Mouse (Mus musculus): ENCODE measurements around the gene Cxcr1. TPM values are rescaled to one million over a fixed set of nuclear protein-coding genes. Genes with fewer than 3 reads are reported as not detected.

Gene Cxcr1
- polyA plus RNA-seq, 1 experiment from 2014 or later, result not detected

DNA sequence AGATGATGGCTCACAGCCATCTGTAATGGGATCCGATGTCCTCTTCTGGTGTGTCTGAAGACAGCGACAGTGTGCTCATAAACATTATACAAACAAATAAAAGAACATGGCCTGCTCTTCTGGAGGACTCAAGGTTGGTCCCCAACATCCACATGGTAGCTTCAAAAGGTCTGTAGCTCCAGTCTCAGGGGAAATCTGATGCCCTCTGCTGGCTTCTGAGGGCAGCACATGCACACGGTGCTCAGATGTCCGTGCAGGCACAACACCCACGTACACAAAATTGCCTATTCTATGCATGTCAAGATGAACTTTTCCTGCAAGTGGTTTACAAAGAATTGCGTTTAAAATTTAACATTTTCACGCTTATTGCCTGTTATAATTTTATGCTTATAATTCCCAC is 1.5 kb upstream of the Cxcr1 start:
- H3K27ac ChIP-seq (ENCODE audit: poor library complexity, severe bottlenecking), result no peak overlapping the region
- no peak overlapping the region for H3K4me3 ChIP-seq
- H3K9ac ChIP-seq, result no peak overlapping the region
- no peaks in the 10 kb centered on the region for H3K9me3 ChIP-seq (replicated peaks)
- ATAC-seq (ENCODE audit: insufficient number of reproducible peaks, low FRiP score), result no peak
- H3K36me3 ChIP-seq, result no peaks in the 10 kb centered on the region
- H3K4me1 ChIP-seq (replicated peaks), result 0 out of 2 replicates have a peak, but pooled peaks cover 7% of the 10 kb centered on the region
- 45% methylated on average over 7 of the region's 7 CpGs for WGBS
- H3K27me3 ChIP-seq (replicated peaks), result no peaks in the 10 kb centered on the region
- no peak overlapping the region for H3K4me2 ChIP-seq

DNA sequence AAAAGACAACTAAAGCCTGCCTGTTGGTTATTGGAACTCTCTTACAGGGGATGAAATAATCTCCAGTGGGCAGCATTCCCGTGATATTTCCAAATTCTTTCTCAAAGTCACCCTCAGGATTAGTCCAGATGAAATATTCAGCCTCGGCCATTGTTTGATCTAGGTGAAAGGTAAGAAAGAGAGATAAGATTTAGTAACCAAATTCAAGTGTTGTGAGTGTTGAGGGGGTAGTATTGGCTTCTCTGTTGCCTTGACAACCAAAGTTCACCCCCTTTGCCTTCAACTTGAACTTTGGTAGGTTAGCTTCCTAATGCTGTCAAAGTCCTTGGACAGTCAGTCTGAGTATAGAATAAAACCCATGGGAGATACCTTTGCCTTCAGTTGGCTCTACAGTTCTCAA is 1.7 kb downstream of the Cxcr1 start:
- no peak overlapping the region for H3K27ac ChIP-seq (ENCODE audit: poor library complexity, severe bottlenecking)
- H3K36me3 ChIP-seq, result no peaks in the 10 kb centered on the region
- no peak overlapping the region for H3K4me2 ChIP-seq
- no peak overlapping the region for H3K9ac ChIP-seq
- H3K27me3 ChIP-seq (replicated peaks), result no peaks in the 10 kb centered on the region
- 73% methylated on average over 2 of the region's 2 CpGs for WGBS
- H3K4me1 ChIP-seq (replicated peaks), result no peaks in the 10 kb centered on the region
- no peaks in the 10 kb centered on the region for H3K9me3 ChIP-seq (replicated peaks)
- ATAC-seq (ENCODE audit: insufficient number of reproducible peaks, low FRiP score), result no peak
- no peak overlapping the region for H3K4me3 ChIP-seq

- no peak overlapping the region for H3K27ac ChIP-seq (ENCODE audit: poor library complexity, severe bottlenecking)
- H3K4me3 ChIP-seq, result no peak overlapping the region
- no peak overlapping the region for H3K9ac ChIP-seq
- 89% methylated on average over 7 of the region's 7 CpGs for WGBS
- no peaks in the 10 kb centered on the region for H3K27me3 ChIP-seq (replicated peaks)
- no peaks in the 10 kb centered on the region for H3K4me1 ChIP-seq (replicated peaks)
- H3K36me3 ChIP-seq, result no peaks in the 10 kb centered on the region
- H3K9me3 ChIP-seq (replicated peaks), result no peaks in the 10 kb centered on the region
- no peak overlapping the region for H3K4me2 ChIP-seq
- ATAC-seq (ENCODE audit: insufficient number of reproducible peaks, low FRiP score), result no peak
These were observed 4.0 kb downstream of the Cxcr1 start for GRCm38 (mm10) chr1:74190471-74190870.

- H3K4me3 ChIP-seq, result no peak overlapping the region
- H3K27me3 ChIP-seq (replicated peaks), result no peaks in the 10 kb centered on the region
- H3K9ac ChIP-seq, result no peak overlapping the region
- ATAC-seq (ENCODE audit: insufficient number of reproducible peaks, low FRiP score), result no peak
- 57% methylated on average over 2 of the region's 2 CpGs for WGBS
- H3K4me1 ChIP-seq (replicated peaks), result peaks cover 20% of the 10 kb centered on the region
- no peak overlapping the region for H3K27ac ChIP-seq (ENCODE audit: poor library complexity, severe bottlenecking)
- H3K4me2 ChIP-seq, result no peak overlapping the region
- no peaks in the 10 kb centered on the region for H3K9me3 ChIP-seq (replicated peaks)
- no peaks in the 10 kb centered on the region for H3K36me3 ChIP-seq
These were observed 11.4 kb downstream of the Cxcr1 start for GRCm38 (mm10) chr1:74183006-74183405.

DNA sequence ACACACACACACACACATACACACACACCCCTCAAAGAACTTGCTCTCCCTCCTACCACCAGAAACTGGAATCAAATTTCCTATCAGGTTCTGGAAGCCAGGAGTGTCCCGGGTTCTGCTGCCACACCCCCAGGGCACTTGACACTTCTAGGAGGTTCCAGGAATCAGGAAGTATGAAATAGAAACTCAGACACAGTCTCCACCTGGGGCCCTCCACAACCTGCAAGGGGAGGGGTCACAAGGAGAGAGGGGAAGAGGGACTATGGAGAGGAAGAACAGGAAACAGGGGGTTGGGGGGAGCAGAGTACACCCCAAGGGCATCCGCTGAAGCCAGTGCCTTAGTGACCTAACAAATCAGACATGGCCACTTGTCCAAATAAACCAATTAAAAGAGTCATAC is 13.0 kb downstream of the Cxcr1 start:
- WGBS, result 56% methylated on average over 2 of the region's 2 CpGs
- no peak overlapping the region for H3K4me3 ChIP-seq
- H3K36me3 ChIP-seq, result no peaks in the 10 kb centered on the region
- H3K4me1 ChIP-seq (replicated peaks), result peaks cover 24% of the 10 kb centered on the region
- H3K9ac ChIP-seq, result no peak overlapping the region
- H3K4me2 ChIP-seq, result no peak overlapping the region
- H3K9me3 ChIP-seq (replicated peaks), result no peaks in the 10 kb centered on the region
- no peak for ATAC-seq (ENCODE audit: insufficient number of reproducible peaks, low FRiP score)
- H3K27ac ChIP-seq (ENCODE audit: poor library complexity, severe bottlenecking), result no peak overlapping the region
- H3K27me3 ChIP-seq (replicated peaks), result no peaks in the 10 kb centered on the region

GRCm38 (mm10) chr1:74179624-74180408 is 14.6 kb downstream of the Cxcr1 start:
- H3K4me2 ChIP-seq, result no peak overlapping the region
- ATAC-seq (ENCODE audit: insufficient number of reproducible peaks, low FRiP score), result peak; percentile 79

GRCm38 (mm10) chr1:74178618-74179017 is 15.8 kb downstream of the Cxcr1 start:
- WGBS, result 62% methylated on average over 3 of the region's 3 CpGs
- H3K4me2 ChIP-seq, result no peak overlapping the region
- no peak overlapping the region for H3K27ac ChIP-seq (ENCODE audit: poor library complexity, severe bottlenecking)
- no peak overlapping the region for H3K9ac ChIP-seq
- H3K27me3 ChIP-seq (replicated peaks), result no peaks in the 10 kb centered on the region
- H3K4me1 ChIP-seq (replicated peaks), result peaks cover 24% of the 10 kb centered on the region
- no peaks in the 10 kb centered on the region for H3K36me3 ChIP-seq
- no peaks in the 10 kb centered on the region for H3K9me3 ChIP-seq (replicated peaks)
- ATAC-seq (ENCODE audit: insufficient number of reproducible peaks, low FRiP score), result no peak
- no peak overlapping the region for H3K4me3 ChIP-seq

More at GRCm38 (mm10) chr1:74179624-74180408, 14.6 kb downstream of the Cxcr1 start:
- 29% methylated on average over 9 of the region's 9 CpGs for WGBS
- Histone ChIP-seq H3K9ac (no peak overlapping the region), H3K27ac (ENCODE audit: poor library complexity, severe bottlenecking) (peak overlapping the region; percentile 46), H3K9me3 (replicated peaks) (no peaks in the 10 kb centered on the region), H3K27me3 (replicated peaks) (no peaks in the 10 kb centered on the region), H3K4me1 (replicated peaks) (peaks cover 24% of the 10 kb centered on the region), H3K36me3 (no peaks in the 10 kb centered on the region), H3K4me3 (no peak overlapping the region)

GRCm38 (mm10) chr1:74175731-74176130 is 18.7 kb downstream of the Cxcr1 start:
- Histone ChIP-seq H3K4me1 (replicated peaks) (peaks cover 24% of the 10 kb centered on the region), H3K9ac (no peak overlapping the region), H3K9me3 (replicated peaks) (no peaks in the 10 kb centered on the region), H3K4me2 (no peak overlapping the region), H3K27ac (ENCODE audit: poor library complexity, severe bottlenecking) (no peak overlapping the region), H3K27me3 (replicated peaks) (no peaks in the 10 kb centered on the region), H3K4me3 (no peak overlapping the region), H3K36me3 (no peaks in the 10 kb centered on the region)
- 63% methylated on average over 4 of the region's 4 CpGs for whole genome bisulfite sequencing
- ATAC-seq (ENCODE audit: insufficient number of reproducible peaks, low FRiP score), result no peak

DNA sequence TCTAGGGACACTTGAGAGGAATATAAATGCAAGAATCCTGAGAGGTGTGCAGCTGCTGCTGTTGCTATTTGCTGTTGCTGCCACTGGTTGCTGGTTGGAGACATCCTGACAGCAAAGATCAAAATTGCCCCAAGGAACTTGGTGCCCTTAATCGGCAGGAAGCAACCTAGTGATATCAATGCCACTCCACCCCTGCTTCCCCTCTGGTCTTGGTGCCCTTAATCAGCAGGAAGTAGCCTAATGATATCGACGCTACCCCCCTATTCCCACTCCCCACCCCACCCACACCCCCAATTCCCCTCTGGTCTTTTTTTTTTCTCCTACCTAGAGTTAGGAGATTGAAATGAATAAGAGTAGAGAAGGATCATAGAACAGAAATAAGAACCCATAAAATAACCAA is 21.7 kb downstream of the Cxcr1 start:
- WGBS, result 52% methylated on average over 3 of the region's 3 CpGs
- Histone ChIP-seq H3K9ac (no peak overlapping the region), H3K4me2 (no peak overlapping the region), H3K27me3 (replicated peaks) (no peaks in the 10 kb centered on the region), H3K36me3 (no peaks in the 10 kb centered on the region), H3K9me3 (replicated peaks) (no peaks in the 10 kb centered on the region), H3K4me1 (replicated peaks) (peaks cover 4% of the 10 kb centered on the region; the same call in 1 of the 2 replicates), H3K27ac (ENCODE audit: poor library complexity, severe bottlenecking) (no peak overlapping the region), H3K4me3 (no peak overlapping the region)
- no peak for ATAC-seq (ENCODE audit: insufficient number of reproducible peaks, low FRiP score)

- 89% methylated on average over 3 of the region's 3 CpGs for WGBS
- Histone ChIP-seq H3K4me3 (no peak overlapping the region), H3K27ac (ENCODE audit: poor library complexity, severe bottlenecking) (no peak overlapping the region), H3K9me3 (replicated peaks) (no peaks in the 10 kb centered on the region), H3K36me3 (no peaks in the 10 kb centered on the region), H3K4me1 (replicated peaks) (peaks cover 3% of the 10 kb centered on the region; the same call in 1 of the 2 replicates), H3K27me3 (replicated peaks) (no peaks in the 10 kb centered on the region), H3K4me2 (no peak overlapping the region), H3K9ac (no peak overlapping the region)
- ATAC-seq (ENCODE audit: insufficient number of reproducible peaks, low FRiP score), result no peak
These were observed 24.7 kb downstream of the Cxcr1 start for GRCm38 (mm10) chr1:74169721-74170120.

GRCm38 (mm10) chr1:74167136-74167535 is 27.3 kb downstream of the Cxcr1 start:
- no peaks in the 10 kb centered on the region for H3K36me3 ChIP-seq
- H3K27me3 ChIP-seq (replicated peaks), result no peaks in the 10 kb centered on the region
- H3K9me3 ChIP-seq (replicated peaks), result no peaks in the 10 kb centered on the region
- H3K4me3 ChIP-seq, result no peak overlapping the region
- H3K4me2 ChIP-seq, result no peak overlapping the region
- no peak for ATAC-seq (ENCODE audit: insufficient number of reproducible peaks, low FRiP score)
- WGBS, result 65% methylated on average over 5 of the region's 5 CpGs
- H3K9ac ChIP-seq, result no peak overlapping the region
- no peak overlapping the region for H3K27ac ChIP-seq (ENCODE audit: poor library complexity, severe bottlenecking)
- H3K4me1 ChIP-seq (replicated peaks), result no peaks in the 10 kb centered on the region

- Histone ChIP-seq H3K9ac (no peak overlapping the region), H3K9me3 (replicated peaks) (no peaks in the 10 kb centered on the region), H3K4me1 (replicated peaks) (peaks cover 19% of the 10 kb centered on the region), H3K27me3 (replicated peaks) (no peaks in the 10 kb centered on the region), H3K4me2 (no peak overlapping the region), H3K27ac (ENCODE audit: poor library complexity, severe bottlenecking) (no peak overlapping the region), H3K36me3 (no peaks in the 10 kb centered on the region), H3K4me3 (no peak overlapping the region)
- 42% methylated on average over 2 of the region's 2 CpGs for WGBS
- no peak for ATAC-seq (ENCODE audit: insufficient number of reproducible peaks, low FRiP score)
These were observed 34.4 kb downstream of the Cxcr1 start for GRCm38 (mm10) chr1:74160036-74160435.

All from heart, embryonic 12.5 days (tissue).